In the genomic region with DNA sequence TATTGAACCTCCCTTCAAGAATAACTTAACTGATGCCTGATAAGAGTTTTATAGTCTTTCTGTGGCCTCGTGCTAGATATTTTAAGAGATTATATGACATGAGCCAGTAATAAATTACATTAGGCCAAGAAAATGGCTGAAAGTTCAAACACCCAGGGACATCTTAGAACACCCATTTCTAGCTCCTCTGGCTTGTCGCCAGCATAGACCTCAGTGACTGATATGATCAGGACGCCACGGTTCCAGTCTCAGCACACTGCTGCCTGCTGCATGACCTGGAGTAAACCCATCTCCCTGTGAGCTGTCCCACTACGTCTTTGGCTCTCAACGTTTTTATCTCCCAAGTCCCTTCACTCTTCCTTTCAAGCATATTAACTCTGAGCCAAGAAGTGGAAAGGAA, we compare ENCODE assay signal across 27 mouse cellular contexts. TPM values are rescaled to one million over a fixed set of nuclear protein-coding genes. Genes with fewer than 3 reads are reported as not detected.
DNase-seq lines count a peak whose midpoint lies in the region; ATAC-seq and TF ChIP-seq lines count a peak whose summit lies in the region.
"Had no signal": no experiment of that assay in that cellular context is flagged by ENCODE, and none has a peak within 500 bp of the region (broad histone marks: within the 10 kb centered on the region; RNA-seq: fewer than 3 reads in every experiment).

No protein-coding gene starts in this region.

- 52% methylated on average over 6 of the region's 6 CpGs for WGBS in lung, embryonic 14.5 days
- WGBS in lung, postnatal 0 days: 60% methylated on average over 6 of the region's 6 CpGs

- no peak for TF ChIP-seq EP300 in lung, postnatal 0 days (IDR thresholded peaks at IDR 0.05)

- intact Hi-C loops in heart, postnatal 25 days (cut with DNase I): loop anchor here (10.0 kb wide), 1 partner anchor 601 kb away; no protein-coding TSS in a partner anchor

- no peak overlapping the region for H3K9ac ChIP-seq in lung, embryonic 14.5 days
- H3K9ac ChIP-seq in lung, postnatal 0 days (replicated peaks; ENCODE audit: low read depth): no peak overlapping the region
- H3K9ac ChIP-seq: embryonic facial prominence, embryonic 15.5 days; liver, embryonic 15.5 days; midbrain, embryonic 15.5 days; neural tube, embryonic 12.5 days had no signal

- DNase-seq in heart, adult 11 months: peak; percentile 88
- DNase-seq in heart, postnatal 25 days (ENCODE audit: low spot score): no peak
- peak; percentile 6 for DNase-seq in lung, embryonic 14.5 days
- no peak for DNase-seq in lung, postnatal 0 days (ENCODE audit: low spot score)
- peak; percentile 53 for DNase-seq in adrenal gland, postnatal 14 days
- DNase-seq in testis, postnatal 14 days (ENCODE audit: low spot score): peak; percentile 38
- DNase-seq in adipocyte (ENCODE audit: low spot score): no peak
- DNase-seq: cerebellum, adult 8-10 months; gastrocnemius, adult 2 months; left cerebral cortex, postnatal 4 days; liver; thymus, adult 18-20 months; thymus, postnatal 36 days had no signal

- no peaks in the 10 kb centered on the region for H3K27me3 ChIP-seq in lung, embryonic 14.5 days (ENCODE audit: insufficient read depth, low read length)
- H3K27me3 ChIP-seq in lung, postnatal 0 days (replicated peaks; ENCODE audit: insufficient read depth, low read length): no peaks in the 10 kb centered on the region
- H3K27me3 ChIP-seq: embryonic facial prominence, embryonic 15.5 days; liver, embryonic 15.5 days; midbrain, embryonic 15.5 days; neural tube, embryonic 12.5 days had no signal

- H3K27ac ChIP-seq in lung, embryonic 14.5 days (ENCODE audit: low read depth): no peak overlapping the region
- no peak overlapping the region for H3K27ac ChIP-seq in lung, postnatal 0 days (ENCODE audit: low read length)
- H3K27ac ChIP-seq: embryonic facial prominence, embryonic 15.5 days; gastrocnemius, adult 2 months; hindbrain, embryonic 10.5 days; hindbrain, postnatal 0 days; left cerebral cortex, adult 2 months; liver, embryonic 15.5 days; macrophage; midbrain, embryonic 15.5 days; neural tube, embryonic 12.5 days had no signal

- no peak overlapping the region for H3K4me2 ChIP-seq in lung, embryonic 14.5 days
- no peak overlapping the region for H3K4me2 ChIP-seq in lung, postnatal 0 days (replicated peaks; ENCODE audit: low read depth, low read length)
- H3K4me2 ChIP-seq: embryonic facial prominence, embryonic 15.5 days; liver, embryonic 15.5 days; midbrain, embryonic 15.5 days; neural tube, embryonic 12.5 days had no signal

- no peak overlapping the region for H3K4me3 ChIP-seq in lung, embryonic 14.5 days (ENCODE audit: low read depth, low read length)
- no peak overlapping the region for H3K4me3 ChIP-seq in lung, postnatal 0 days (ENCODE audit: low read depth, low read length)
- H3K4me3 ChIP-seq: embryonic facial prominence, embryonic 15.5 days; gastrocnemius, adult 2 months; hindbrain, embryonic 10.5 days; left cerebral cortex, adult 2 months; liver, embryonic 15.5 days; midbrain, embryonic 15.5 days; neural tube, embryonic 12.5 days had no signal

- H3K36me3 ChIP-seq in lung, embryonic 14.5 days (ENCODE audit: insufficient read depth): no peaks in the 10 kb centered on the region
- no peaks in the 10 kb centered on the region for H3K36me3 ChIP-seq in lung, postnatal 0 days (ENCODE audit: insufficient read depth, low read length)
- H3K36me3 ChIP-seq: embryonic facial prominence, embryonic 15.5 days; hindbrain, embryonic 10.5 days; liver, embryonic 15.5 days; midbrain, embryonic 15.5 days; neural tube, embryonic 12.5 days had no signal

- no peak for ATAC-seq in lung, embryonic 14.5 days (ENCODE audit: insufficient read depth)
- no peak for ATAC-seq in lung, postnatal 0 days
- ATAC-seq: forebrain, embryonic 14.5 days; hindbrain, postnatal 0 days; midbrain, embryonic 15.5 days; Patski had no signal

- no peaks in the 10 kb centered on the region for H3K9me3 ChIP-seq in lung, embryonic 14.5 days (ENCODE audit: low read depth, low read length)
- H3K9me3 ChIP-seq in lung, postnatal 0 days (ENCODE audit: low read length): no peaks in the 10 kb centered on the region
- H3K9me3 ChIP-seq: embryonic facial prominence, embryonic 15.5 days; hindbrain, embryonic 10.5 days; liver, embryonic 15.5 days; midbrain, embryonic 15.5 days; neural tube, embryonic 12.5 days had no signal

- TF ChIP-seq CTCF in lung, embryonic 14.5 days (IDR thresholded peaks at IDR 0.05; ENCODE audit: low read depth): no peak
- TF ChIP-seq CTCF in lung, postnatal 0 days (IDR thresholded peaks at IDR 0.05): no peak

- H3K4me1 ChIP-seq in lung, embryonic 14.5 days (ENCODE audit: insufficient read depth): no peaks in the 10 kb centered on the region
- H3K4me1 ChIP-seq in lung, postnatal 0 days (ENCODE audit: insufficient read depth, low read depth, low read length): no peaks in the 10 kb centered on the region
- H3K4me1 ChIP-seq: embryonic facial prominence, embryonic 15.5 days; hindbrain, embryonic 10.5 days; liver, embryonic 15.5 days; neural tube, embryonic 12.5 days had no signal

RNA-seq across cellular contexts. Expression of gene Atp13a5, which starts 57.2 kb away (rescaled TPM):
- not detected for total RNA-seq in heart, postnatal 25 days (2021)
- polyA plus RNA-seq in lung, embryonic 14.5 days (2014; fragmentation: Nextera tagmentation; extraction: Ambion mirVana): not detected in 2 replicates
- polyA plus RNA-seq in lung, postnatal 0 days (2015; fragmentation: Nextera tagmentation; extraction: Ambion mirVana): 0.07 and 0.10 TPM in 2 replicates
- total RNA-seq in adrenal gland, postnatal 14 days (2021): not detected in 2 replicates
- total RNA-seq: ES-E14 had no signal
- polyA plus RNA-seq: hindbrain, embryonic 10.5 days; large intestine, adult 2 months; lung, embryonic 16.5 days; macrophage; Patski; stomach, embryonic 14.5 days had no signal

Comparison
In these comparisons a context has a peak if more than half of its experiments do, and no peak if none do; other contexts are left out.
1. DNase-seq: peak in heart, adult 11 months (single experiment), lung, embryonic 14.5 days (single experiment), adrenal gland, postnatal 14 days (single experiment) and testis, postnatal 14 days (single experiment); none in heart, postnatal 25 days (single experiment), lung, postnatal 0 days (single experiment) and adipocyte (single experiment).